Mouse (Mus musculus): ENCODE results near the gene Arhgef40.

DNA sequence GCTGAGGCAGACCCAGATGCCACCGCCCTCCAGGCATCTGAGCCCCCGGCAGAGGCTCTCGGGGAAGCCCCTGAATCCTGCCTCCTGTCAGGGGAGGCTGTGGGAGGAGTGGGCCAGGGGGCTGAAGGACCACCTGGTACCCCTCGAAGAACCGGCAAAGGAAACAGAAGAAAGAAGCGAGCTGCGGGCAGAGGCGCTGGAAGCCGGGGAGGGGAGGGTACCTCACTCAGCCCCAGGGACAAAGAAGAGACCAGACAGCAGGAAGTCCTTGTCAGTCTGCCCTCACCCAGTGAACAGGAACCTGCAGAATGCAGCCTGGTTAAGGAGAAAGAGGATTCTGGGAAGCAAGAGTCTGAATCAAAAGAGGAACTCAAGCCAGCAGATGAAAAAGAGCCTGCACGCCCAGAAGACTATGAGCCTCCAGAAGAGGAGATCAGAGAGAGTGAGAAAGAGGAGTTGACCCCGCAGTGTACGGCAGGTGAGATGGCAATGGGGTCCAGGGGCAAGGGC, 5.0 kb downstream of the Arhgef40 start:
- TF ChIP-seq CTCF (IDR thresholded peaks at IDR 0.05; ENCODE audit: borderline replicate concordance, insufficient read depth, low read depth, low read length) (no peak), POLR2A (IDR thresholded peaks at IDR 0.05; ENCODE audit: borderline replicate concordance, insufficient read depth, low read length) (no peak)

All from cerebellum, adult 2 months (tissue).